Mouse (Mus musculus) forebrain, embryonic 14.5 days (tissue): ENCODE data around the gene Xpo4. TPM values are rescaled to one million over a fixed set of nuclear protein-coding genes. Genes with fewer than 3 reads are reported as not detected.

Source experiments
- ATAC-seq: fragments of 200-750 bp; cut with Nextera tagmentation; 2 replicates; pipeline ENCODE4 v1.8.0; 2017; ENCODE audit warnings: mild to moderate bottlenecking, moderate library complexity
- DNase-seq: peaks from one replicate; pipeline ENCODE4 v3.0.0-alpha.2; 2015; ENCODE audit warnings: low spot score
- H3K27ac ChIP-seq: fragments of 300-500 bp; sonication (generic); 2 replicates; pipeline ENCODE4 v1.5.1; 2014; ENCODE audit warnings: low read depth, mild to moderate bottlenecking, control low read depth, low read length, moderate library complexity
- H3K27me3 ChIP-seq: fragments of 300-500 bp; sonication (generic); replicated peaks from 2 replicates; pipeline ENCODE4 v1.6.1; 2014; ENCODE audit warnings: low read length, control low read depth, mixed read lengths; ENCODE audit not compliant: control insufficient read depth, insufficient read depth
- H3K36me3 ChIP-seq: fragments of 300-500 bp; sonication (generic); 2 replicates; pipeline ENCODE4 v1.6.1; 2014; ENCODE audit warnings: low read length, control low read depth; ENCODE audit not compliant: control insufficient read depth, insufficient read depth
- H3K4me1 ChIP-seq: fragments of 300-500 bp; sonication (generic); 2 replicates; pipeline ENCODE4 v1.6.1; 2014; ENCODE audit warnings: antibody characterized with exemption, low read length, control low read depth; ENCODE audit not compliant: control insufficient read depth, insufficient read depth
- H3K4me2 ChIP-seq: fragments of 300-500 bp; sonication (generic); 2 replicates; pipeline ENCODE4 v1.6.1; 2014; ENCODE audit warnings: mild to moderate bottlenecking, control low read depth, low read length
- H3K4me3 ChIP-seq: fragments of 300-500 bp; sonication (generic); 2 replicates; pipeline ENCODE4 v1.5.1; 2014; ENCODE audit warnings: low read depth, low read length, control low read depth
- H3K9ac ChIP-seq: fragments of 300-500 bp; sonication (generic); 2 replicates; pipeline ENCODE4 v1.6.1; 2014; ENCODE audit warnings: mild to moderate bottlenecking, low read length, control low read depth, moderate library complexity
- H3K9me3 ChIP-seq: fragments of 300-500 bp; sonication (generic); replicated peaks from 2 replicates; pipeline ENCODE4 v1.6.1; 2016; ENCODE audit warnings: low read length, control low read depth, mixed read lengths; ENCODE audit not compliant: control insufficient read depth
- WGBS: fragments of 180-500 bp; shearing (Covaris S2); extraction: QIAGEN DNeasy Blood & Tissue Kit; methylation state at CpG from one replicate; pipeline ENCODE4 v1.1.7; 2014; 5-methylcytosine and 5-hydroxymethylcytosine counted together
- polyA plus RNA-seq: library from polyadenylated mRNA; unstranded; fragments of >200 nt; fragmentation: Nextera tagmentation; extraction: Ambion mirVana; gene quantifications from 2 replicates; pipeline ENCODE4 v1.2.1, GENCODE M21; 2014

Gene Xpo4
- polyA plus RNA-seq, 1 experiment from 2014 or later = 13.7 TPM

GRCm38 (mm10) chr14:57634141-57634540 lies 31.1 kb downstream of the Xpo4 start:
- H3K4me3 ChIP-seq = no peak overlapping the region
- DNase-seq = no peak
- no peak for ATAC-seq
- H3K9me3 ChIP-seq = no peaks in the 10 kb centered on the region
- no peaks in the 10 kb centered on the region for H3K4me1 ChIP-seq
- no peaks in the 10 kb centered on the region for H3K27me3 ChIP-seq
- no peak overlapping the region for H3K9ac ChIP-seq
- no peak overlapping the region for H3K27ac ChIP-seq
- whole genome bisulfite sequencing = 60% methylated on average over 5 of the region's 5 CpGs
- H3K36me3 ChIP-seq = no peaks in the 10 kb centered on the region
- no peak overlapping the region for H3K4me2 ChIP-seq

DNA sequence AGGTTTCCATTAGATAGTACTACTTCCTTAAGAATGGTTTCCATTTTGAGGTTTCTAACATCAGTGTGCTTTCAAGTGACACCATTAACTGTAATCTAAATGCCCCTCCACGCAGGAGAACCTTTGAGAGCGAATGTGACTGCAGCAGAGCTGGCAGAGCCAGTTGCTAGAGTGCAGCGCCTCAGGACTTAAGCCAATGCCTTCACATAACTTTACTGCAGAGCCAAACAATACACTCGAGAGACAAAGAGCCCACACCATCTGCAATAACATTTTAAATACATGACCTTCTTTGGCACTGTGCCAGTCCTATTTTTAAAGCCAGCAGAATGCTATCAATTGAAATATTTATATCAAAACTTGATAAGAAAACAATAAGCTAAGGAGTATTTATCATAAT lies 35.6 kb downstream of the Xpo4 start:
- 78% methylated on average over 4 of the region's 4 CpGs for WGBS
- no peak for DNase-seq

GRCm38 (mm10) chr14:57622934-57623333 lies 42.3 kb downstream of the Xpo4 start:
- DNase-seq = no peak
- no peak overlapping the region for H3K4me3 ChIP-seq
- WGBS = 66% methylated on average over 3 of the region's 3 CpGs
- no peak overlapping the region for H3K4me2 ChIP-seq
- H3K27me3 ChIP-seq = no peaks in the 10 kb centered on the region
- no peak for ATAC-seq
- no peak overlapping the region for H3K9ac ChIP-seq
- peaks cover 27% of the 10 kb centered on the region for H3K36me3 ChIP-seq
- no peak overlapping the region for H3K27ac ChIP-seq
- H3K9me3 ChIP-seq = no peaks in the 10 kb centered on the region
- H3K4me1 ChIP-seq = peaks cover 4% of the 10 kb centered on the region; the same call in 1 of the 2 replicates

More for the DNA sequence above, 35.6 kb downstream of the Xpo4 start:
- H3K4me1 ChIP-seq = no peaks in the 10 kb centered on the region
- no peak overlapping the region for H3K9ac ChIP-seq
- H3K4me2 ChIP-seq = no peak overlapping the region
- H3K27ac ChIP-seq = no peak overlapping the region
- no peaks in the 10 kb centered on the region for H3K9me3 ChIP-seq
- ATAC-seq = no peak
- H3K27me3 ChIP-seq = no peaks in the 10 kb centered on the region
- peaks cover 30% of the 10 kb centered on the region for H3K36me3 ChIP-seq
- no peak overlapping the region for H3K4me3 ChIP-seq

DNA sequence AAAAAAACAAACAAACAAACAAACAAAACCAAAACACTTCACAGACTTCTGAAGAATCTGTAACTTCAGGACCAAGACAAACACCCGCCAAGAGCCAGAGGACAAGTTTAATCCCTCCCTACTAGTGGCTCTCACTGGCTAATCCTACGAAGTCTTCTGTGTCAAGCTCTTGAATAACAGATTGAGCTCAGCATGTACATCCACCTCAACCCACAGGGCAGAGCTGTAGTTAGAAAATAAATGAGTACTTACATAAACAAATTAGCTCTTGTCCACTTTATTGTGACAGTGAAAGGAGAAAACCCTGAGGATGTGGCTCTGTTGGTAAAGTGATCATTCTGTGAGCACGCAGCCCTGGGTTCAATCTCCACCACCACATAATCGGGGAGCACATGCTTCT lies 43.5 kb downstream of the Xpo4 start:
- Histone ChIP-seq H3K9ac (no peak overlapping the region), H3K4me1 (peaks cover 4% of the 10 kb centered on the region; the same call in 1 of the 2 replicates), H3K27me3 (no peaks in the 10 kb centered on the region), H3K27ac (no peak overlapping the region), H3K4me3 (no peak overlapping the region), H3K9me3 (no peaks in the 10 kb centered on the region), H3K4me2 (no peak overlapping the region), H3K36me3 (peaks cover 19% of the 10 kb centered on the region)
- DNase-seq = no peak
- no peak for ATAC-seq
- 58% methylated on average over 4 of the region's 4 CpGs for WGBS

- H3K9ac ChIP-seq = no peak overlapping the region
- H3K4me3 ChIP-seq = no peak overlapping the region
- 28% methylated on average over 4 of the region's 4 CpGs for WGBS
- no peak overlapping the region for H3K27ac ChIP-seq
- no peaks in the 10 kb centered on the region for H3K9me3 ChIP-seq
- no peak overlapping the region for H3K4me2 ChIP-seq
- peaks cover 4% of the 10 kb centered on the region; the same call in 1 of the 2 replicates for H3K4me1 ChIP-seq
- peaks cover 11% of the 10 kb centered on the region for H3K36me3 ChIP-seq
- DNase-seq (peak; percentile 23), ATAC-seq (no peak)
- H3K27me3 ChIP-seq = no peaks in the 10 kb centered on the region
Observed at GRCm38 (mm10) chr14:57620598-57621236, 44.5 kb downstream of the Xpo4 start.

GRCm38 (mm10) chr14:57619487-57619886 lies 45.7 kb downstream of the Xpo4 start:
- Histone ChIP-seq H3K27ac (no peak overlapping the region), H3K4me3 (no peak overlapping the region), H3K36me3 (0 out of 2 replicates have a peak, but pooled peaks cover 7% of the 10 kb centered on the region), H3K9me3 (no peaks in the 10 kb centered on the region), H3K4me1 (peaks cover 4% of the 10 kb centered on the region; the same call in 1 of the 2 replicates), H3K27me3 (no peaks in the 10 kb centered on the region), H3K9ac (no peak overlapping the region), H3K4me2 (no peak overlapping the region)
- 42% methylated on average over 2 of the region's 2 CpGs for WGBS
- DNase-seq (peak; percentile 72), ATAC-seq (peak; percentile 52)

GRCm38 (mm10) chr14:57617675-57618074 lies 47.6 kb downstream of the Xpo4 start:
- WGBS = 96% methylated on average over 1 of the region's 1 CpGs

GRCm38 (mm10) chr14:57616339-57616965 lies 48.8 kb downstream of the Xpo4 start:
- Histone ChIP-seq H3K4me1 (peaks cover 6% of the 10 kb centered on the region), H3K9ac (no peak overlapping the region), H3K9me3 (no peaks in the 10 kb centered on the region), H3K4me3 (no peak overlapping the region), H3K27me3 (no peaks in the 10 kb centered on the region), H3K27ac (no peak overlapping the region), H3K36me3 (0 out of 2 replicates have a peak, but pooled peaks cover 2% of the 10 kb centered on the region), H3K4me2 (no peak overlapping the region)
- DNase-seq (no peak), ATAC-seq (no peak)
- 72% methylated on average over 6 of the region's 6 CpGs for WGBS

More at GRCm38 (mm10) chr14:57617675-57618074, 47.6 kb downstream of the Xpo4 start:
- Histone ChIP-seq H3K4me2 (no peak overlapping the region), H3K4me1 (peaks cover 4% of the 10 kb centered on the region; the same call in 1 of the 2 replicates), H3K27me3 (no peaks in the 10 kb centered on the region), H3K27ac (no peak overlapping the region), H3K9ac (no peak overlapping the region), H3K9me3 (no peaks in the 10 kb centered on the region), H3K4me3 (no peak overlapping the region), H3K36me3 (0 out of 2 replicates have a peak, but pooled peaks cover 5% of the 10 kb centered on the region)
- DNase-seq (no peak), ATAC-seq (no peak)

DNA sequence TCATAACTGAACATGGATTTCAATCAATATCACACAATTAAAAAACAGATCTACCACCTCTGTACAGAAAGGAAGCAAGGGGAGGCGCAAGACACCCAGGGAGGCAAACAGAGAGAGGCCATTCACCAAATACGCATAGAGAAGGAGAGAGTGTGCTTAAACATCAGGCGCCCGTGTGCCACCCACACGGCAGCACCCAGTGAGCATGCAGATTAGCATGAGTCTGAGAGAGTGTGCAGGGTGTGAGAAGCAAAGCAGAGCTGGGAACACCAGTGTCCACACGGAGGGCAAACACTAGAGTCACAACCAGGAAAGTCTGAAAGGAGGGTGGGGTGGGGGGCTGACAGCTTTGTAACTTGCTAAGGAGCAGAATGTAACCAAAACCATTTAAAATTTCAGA lies 49.4 kb downstream of the Xpo4 start:
- 61% methylated on average over 6 of the region's 6 CpGs for WGBS
- DNase-seq (no peak), ATAC-seq (no peak)
- no peak overlapping the region for H3K4me2 ChIP-seq
- no peak overlapping the region for H3K27ac ChIP-seq
- no peak overlapping the region for H3K9ac ChIP-seq
- H3K4me1 ChIP-seq = peaks cover 12% of the 10 kb centered on the region
- no peak overlapping the region for H3K4me3 ChIP-seq
- H3K36me3 ChIP-seq = 0 out of 2 replicates have a peak, but pooled peaks cover 2% of the 10 kb centered on the region
- H3K27me3 ChIP-seq = no peaks in the 10 kb centered on the region
- H3K9me3 ChIP-seq = no peaks in the 10 kb centered on the region
